Mouse (Mus musculus): Measurements from ENCODE around the gene Ccsap.

GRCm38 (mm10) chr8:123826001-123826400, 34.0 kb downstream of the Ccsap start:
- TF ChIP-seq CTCF (IDR thresholded peaks at IDR 0.05; ENCODE audit: borderline replicate concordance, insufficient read depth, low read length), result peak; percentile 96
- TF ChIP-seq POLR2A (IDR thresholded peaks at IDR 0.05; ENCODE audit: low read depth, low read length), result no peak

Data from embryonic fibroblast, embryonic 13.5 days (primary cell).